Mouse (Mus musculus) neural tube, embryonic 14.5 days (tissue): ENCODE data around the gene Olah. TPM values are rescaled to one million over a fixed set of nuclear protein-coding genes. Genes with fewer than 3 reads are reported as not detected.

Source experiments
- ATAC-seq: fragments of 200-750 bp; cut with Nextera tagmentation; 2 replicates; pipeline ENCODE4 v1.8.0; 2017; ENCODE audit warnings: low read depth, mild to moderate bottlenecking, moderate TSS enrichment, moderate library complexity
- H3K27ac ChIP-seq: fragments of 300-500 bp; sonication (generic); 2 replicates; pipeline ENCODE4 v1.5.1; 2014; ENCODE audit warnings: low read depth, mild to moderate bottlenecking, control low read depth, low read length, moderate library complexity, mixed read lengths
- H3K27me3 ChIP-seq: fragments of 300-500 bp; sonication (generic); 2 replicates; pipeline ENCODE4 v1.6.1; 2014; ENCODE audit warnings: low read length; ENCODE audit not compliant: control insufficient read depth, insufficient read depth
- H3K36me3 ChIP-seq: fragments of 300-500 bp; sonication (generic); 2 replicates; pipeline ENCODE4 v1.6.1; 2014; ENCODE audit warnings: low read length, mixed read lengths; ENCODE audit not compliant: control insufficient read depth, insufficient read depth
- H3K4me1 ChIP-seq: fragments of 300-500 bp; sonication (generic); 2 replicates; pipeline ENCODE4 v1.6.1; 2014; ENCODE audit warnings: low read length; ENCODE audit not compliant: control insufficient read depth, insufficient read depth
- H3K4me2 ChIP-seq: fragments of 300-500 bp; sonication (generic); 2 replicates; pipeline ENCODE4 v1.6.1; 2014; ENCODE audit warnings: mild to moderate bottlenecking, low read depth, low read length, control low read depth
- H3K4me3 ChIP-seq: fragments of 300-500 bp; sonication (generic); 2 replicates; pipeline ENCODE4 v1.5.1; 2014; ENCODE audit warnings: low read depth, low read length, control low read depth, mixed read lengths
- H3K9ac ChIP-seq: fragments of 300-500 bp; sonication (generic); replicated peaks from 2 replicates; pipeline ENCODE4 v1.6.1; 2014; ENCODE audit warnings: low read depth, mild to moderate bottlenecking, control low read depth, low read length, mixed read lengths
- H3K9me3 ChIP-seq: fragments of 300-500 bp; sonication (generic); 2 replicates; pipeline ENCODE4 v1.6.1; 2016; ENCODE audit warnings: low read length; ENCODE audit not compliant: control insufficient read depth
- WGBS: fragments of 180-500 bp; shearing (Covaris S2); extraction: QIAGEN DNeasy Blood & Tissue Kit; methylation state at CpG from one replicate; pipeline ENCODE4 v1.1.7; 2014; 5-methylcytosine and 5-hydroxymethylcytosine counted together
- polyA plus RNA-seq: library from polyadenylated mRNA; unstranded; fragments of >200 nt; fragmentation: Nextera tagmentation; extraction: Ambion mirVana; gene quantifications from 2 replicates; pipeline ENCODE4 v1.2.1, GENCODE M21; 2014

The Olah gene
- polyA plus RNA-seq, 1 experiment from 2014 or later: not detected

DNA sequence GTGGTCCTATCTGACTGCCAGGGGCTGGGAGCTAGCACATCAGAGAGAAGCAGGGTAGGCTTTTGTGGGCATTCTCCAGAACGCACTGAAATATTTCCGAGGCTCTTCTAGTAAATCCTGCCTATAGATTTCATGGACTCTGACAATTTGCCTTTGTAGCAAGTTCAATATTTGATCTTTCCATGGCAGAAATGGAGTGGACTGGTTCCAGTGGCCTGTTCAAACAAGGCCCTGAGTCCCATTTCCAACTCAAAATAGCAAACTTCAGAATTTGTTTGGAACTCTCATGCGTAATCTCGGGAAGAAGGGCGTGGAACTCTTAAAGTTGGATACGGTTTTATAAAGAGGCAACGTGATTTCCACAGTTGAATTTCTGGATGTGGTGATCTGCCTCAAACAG is 101.2 kb downstream of the Olah start:
- Histone ChIP-seq H3K36me3 (no peaks in the 10 kb centered on the region), H3K4me2 (no peak overlapping the region), H3K4me3 (no peak overlapping the region), H3K9ac (no peak overlapping the region), H3K27me3 (no peaks in the 10 kb centered on the region), H3K9me3 (no peaks in the 10 kb centered on the region), H3K27ac (no peak overlapping the region), H3K4me1 (no peaks in the 10 kb centered on the region)
- no peak for ATAC-seq
- 94% methylated on average over 7 of the region's 7 CpGs for WGBS

- ATAC-seq: no peak
- 88% methylated on average over 1 of the region's 1 CpGs for WGBS
- no peaks in the 10 kb centered on the region for H3K4me1 ChIP-seq
These were observed 104.8 kb downstream of the Olah start for GRCm38 (mm10) chr2:3292170-3292569.

More at GRCm38 (mm10) chr2:3292170-3292569, 104.8 kb downstream of the Olah start:
- Histone ChIP-seq H3K9me3 (no peaks in the 10 kb centered on the region), H3K27me3 (no peaks in the 10 kb centered on the region), H3K9ac (no peak overlapping the region), H3K4me2 (no peak overlapping the region), H3K36me3 (no peaks in the 10 kb centered on the region), H3K4me3 (no peak overlapping the region), H3K27ac (no peak overlapping the region)

Other genes with a start within 250 kb of the Olah start
- gene Nmt2, start 113.0 kb downstream of the Olah start, polyA plus RNA-seq: 99.2 and 114 TPM in 2 replicates
- 13.9 and 16.3 TPM in 2 replicates for gene Rpp38, start 64.6 kb downstream of the Olah start, polyA plus RNA-seq
- gene Acbd7, start 61.0 kb downstream of the Olah start, polyA plus RNA-seq: 2.3 and 5.4 TPM in 2 replicates
- 2.8 and 4.3 TPM in 2 replicates for gene Meig1, start 25.4 kb upstream of the Olah start, polyA plus RNA-seq
- 8.7 and 9.8 TPM in 2 replicates for gene Dclre1c, start 26.9 kb upstream of the Olah start, polyA plus RNA-seq
- 7.8 and 10.1 TPM in 2 replicates for gene Suv39h2, start 77.8 kb upstream of the Olah start, polyA plus RNA-seq
- gene Gm45902, start 115.6 kb upstream of the Olah start, polyA plus RNA-seq: 7.5 and 8.8 TPM in 2 replicates
- 63.8 and 66.5 TPM in 2 replicates for gene Hspa14, start 115.6 kb upstream of the Olah start, polyA plus RNA-seq
- gene Cdnf, start 115.8 kb upstream of the Olah start, polyA plus RNA-seq: 0.11 and 0.12 TPM in 2 replicates
- 34.4 and 40.0 TPM in 2 replicates for gene Fam107b, start 173.3 kb upstream of the Olah start, polyA plus RNA-seq